Mouse (Mus musculus) cerebellum, adult (tissue): ENCODE measurements around the gene Jmjd1c.

Source experiments
- ATAC-seq: cut with Nextera tagmentation; 2 replicates; pipeline ENCODE4 v1.9.2; 2017; ENCODE audit warnings: mild to moderate bottlenecking, moderate library complexity, mixed read lengths; ENCODE audit not compliant: insufficient number of reproducible peaks, low FRiP score, low TSS enrichment

Jmjd1c gene

GRCm38 (mm10) chr10:67290622-67291021, 194.7 kb downstream of the Jmjd1c start:
- no peak for ATAC-seq

GRCm38 (mm10) chr10:67291087-67291486, 195.2 kb downstream of the Jmjd1c start:
- no peak for ATAC-seq

GRCm38 (mm10) chr10:67295331-67295730, 199.4 kb downstream of the Jmjd1c start:
- ATAC-seq, result no peak

GRCm38 (mm10) chr10:67295938-67296466, 200.1 kb downstream of the Jmjd1c start:
- no peak for ATAC-seq

GRCm38 (mm10) chr10:67296482-67297152, 200.7 kb downstream of the Jmjd1c start:
- ATAC-seq, result no peak

- ATAC-seq, result no peak
These were observed 201.4 kb downstream of the Jmjd1c start for GRCm38 (mm10) chr10:67297175-67297855.

GRCm38 (mm10) chr10:67298856-67299255, 202.9 kb downstream of the Jmjd1c start:
- no peak for ATAC-seq

GRCm38 (mm10) chr10:67299285-67299684, 203.4 kb downstream of the Jmjd1c start:
- ATAC-seq, result no peak

GRCm38 (mm10) chr10:67301046-67301445, 205.1 kb downstream of the Jmjd1c start:
- no peak for ATAC-seq

GRCm38 (mm10) chr10:67302340-67302739, 206.4 kb downstream of the Jmjd1c start:
- no peak for ATAC-seq
